Mouse (Mus musculus) thymus, adult 18-20 months (tissue): ENCODE measurements around the gene Hmox1.
A peak's percentile ranks its signal among the peaks of the same experiment; 100 is the strongest.

Experiments used
- DNase-seq, 2 experiments: peaks; one replicate each; pipeline ENCODE4 v3.0.0; 2022; ENCODE audit warnings: mixed read lengths in 2 of 2

Hmox1 gene

DNA sequence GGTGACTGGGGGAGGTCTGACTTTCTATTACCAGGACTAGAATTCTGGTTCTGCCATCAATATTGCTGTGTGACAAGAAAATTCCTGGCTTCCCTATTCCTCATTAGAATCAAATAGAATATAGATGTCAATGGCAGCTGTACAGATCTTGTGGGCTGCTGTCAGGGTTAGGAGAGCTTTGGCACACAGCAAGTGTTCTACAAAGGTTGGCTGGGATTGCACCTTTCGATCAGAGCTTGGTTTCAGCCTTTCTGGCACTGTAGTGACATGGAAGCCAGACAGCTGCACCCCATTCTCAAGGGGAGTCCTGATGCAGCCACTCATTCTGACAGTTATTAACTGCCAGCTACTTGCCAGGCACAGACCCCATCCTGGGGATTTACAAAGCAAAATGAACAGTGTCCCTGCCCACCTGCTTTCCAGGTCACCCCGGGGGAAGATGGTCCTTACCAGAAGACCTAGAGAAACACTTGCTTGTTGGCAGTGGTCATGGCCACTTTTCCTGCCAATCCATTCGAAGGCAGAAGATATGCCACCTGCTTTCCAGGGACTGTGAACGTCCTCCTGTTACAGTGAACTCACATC is 2.5 kb upstream of the Hmox1 start:
- DNase-seq: no peak

DNA sequence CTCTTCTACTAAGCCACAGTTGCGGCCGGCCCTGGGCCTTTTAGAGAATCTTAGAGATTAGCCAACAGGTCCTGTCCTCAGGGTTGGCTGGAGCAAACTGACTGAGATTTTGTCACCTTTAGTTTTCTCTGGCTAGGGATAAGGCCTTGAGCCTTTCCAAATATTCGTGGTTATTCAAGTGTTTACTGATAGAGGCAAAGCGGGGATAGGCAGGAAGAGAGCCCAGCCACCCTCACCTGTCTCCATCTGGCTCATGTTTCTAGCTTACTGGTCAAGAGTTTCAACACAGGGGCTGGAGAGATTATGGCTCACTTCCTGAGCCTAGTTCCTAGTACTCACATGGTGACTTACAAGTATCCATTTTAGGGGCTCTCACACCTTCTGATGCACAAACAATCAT is 9.5 kb downstream of the Hmox1 start:
- no peak for DNase-seq

DNA sequence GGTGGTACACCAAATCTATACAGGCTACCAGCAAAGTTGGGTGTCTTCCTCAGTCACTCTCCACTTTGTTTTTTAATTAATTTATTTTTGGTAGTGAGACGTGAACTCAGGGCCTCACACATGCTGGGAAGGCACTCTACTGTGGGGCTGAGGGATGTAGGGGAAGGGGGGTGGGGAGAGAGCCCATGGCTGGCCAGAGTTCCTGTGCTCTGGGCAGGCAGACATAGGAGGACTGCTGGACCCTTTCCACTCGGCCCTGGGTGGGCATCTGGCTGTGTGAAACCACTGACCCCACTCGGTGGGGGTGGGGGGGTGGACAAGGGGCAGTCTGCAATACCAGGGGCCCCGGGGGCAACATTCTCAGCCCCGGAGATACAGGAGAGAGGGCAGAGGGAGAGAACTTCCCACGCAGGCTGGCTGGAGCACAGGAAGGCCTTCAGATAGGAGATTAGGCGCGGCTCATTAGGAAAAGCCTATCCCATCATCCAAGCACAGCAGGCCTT is 10.0 kb downstream of the Hmox1 start:
- no peak for DNase-seq

DNA sequence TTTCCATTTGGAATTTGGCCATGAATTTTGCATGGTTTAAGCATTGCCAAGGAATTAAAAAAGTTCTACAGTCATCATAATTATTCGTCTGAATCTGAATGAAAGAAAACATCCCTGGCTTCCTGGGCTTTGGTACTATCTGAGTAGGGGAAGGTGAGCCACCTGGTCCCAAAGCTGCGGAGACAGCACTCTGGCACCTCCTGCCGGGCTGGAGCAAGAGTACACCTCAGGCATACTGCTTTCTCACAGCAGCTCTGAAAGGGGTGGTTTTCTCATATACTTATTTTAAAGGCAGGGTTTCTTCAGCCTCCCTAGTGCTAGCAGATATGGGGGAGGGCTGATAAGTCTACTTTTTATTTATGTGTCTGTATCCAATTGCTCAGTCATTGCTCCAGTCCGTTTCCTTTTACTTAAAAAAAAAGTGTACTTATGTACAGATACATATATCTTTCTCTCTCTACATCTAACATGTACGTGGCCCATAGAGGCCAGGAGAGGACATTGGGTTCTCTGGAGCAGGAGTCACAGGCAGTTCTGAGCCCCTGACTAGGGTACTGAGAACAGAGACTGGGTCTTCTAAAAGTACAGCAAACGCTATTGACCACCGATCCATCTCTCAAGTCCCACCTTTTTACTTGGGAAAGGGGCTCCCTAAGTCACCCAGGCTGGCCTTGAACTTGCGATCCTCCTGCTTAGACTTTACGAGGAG is 15.3 kb downstream of the Hmox1 start:
- peak; percentile 62 to 69 for DNase-seq

DNA sequence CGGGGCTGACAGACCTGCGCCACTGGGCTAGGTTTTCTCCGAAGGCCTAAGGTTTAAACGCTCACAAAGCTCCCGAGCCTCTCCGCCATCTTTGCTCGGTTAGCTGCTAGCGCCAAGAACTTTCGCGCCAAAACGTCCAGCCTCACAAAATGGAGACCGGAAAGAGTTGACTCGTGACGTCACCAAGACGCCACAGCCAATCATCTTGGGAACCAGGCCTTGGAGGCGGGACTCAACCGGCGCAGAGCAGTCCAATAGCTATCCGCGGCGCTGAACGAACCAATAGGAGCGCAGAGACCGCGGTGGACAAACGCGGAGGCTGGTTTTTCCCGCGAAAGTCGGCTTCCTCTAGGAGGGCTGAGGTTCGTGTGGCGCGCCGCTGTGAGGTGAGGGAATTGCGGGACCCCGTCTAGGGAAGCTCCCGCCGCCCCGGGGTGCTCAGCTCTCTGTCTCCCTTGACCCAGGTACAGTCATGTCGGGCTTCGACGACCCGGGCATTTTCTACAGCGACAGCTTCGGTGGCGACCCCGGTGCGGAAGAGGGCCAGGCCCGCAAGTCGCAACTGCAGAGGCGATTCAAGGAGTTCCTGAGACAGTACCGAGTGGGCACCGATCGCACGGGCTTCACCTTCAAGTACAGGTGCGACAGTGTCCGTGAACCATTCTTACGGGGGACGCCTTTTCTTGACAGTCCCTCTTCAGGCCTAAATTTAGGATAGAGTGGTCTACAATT is 16.0 kb downstream of the Hmox1 start, which contains the start of gene Mcm5:
Gene Mcm5 (plus strand): TSS at position 334 of the 732 bp plus-strand sequence.
- peak; percentile 97 to 98 for DNase-seq

DNA sequence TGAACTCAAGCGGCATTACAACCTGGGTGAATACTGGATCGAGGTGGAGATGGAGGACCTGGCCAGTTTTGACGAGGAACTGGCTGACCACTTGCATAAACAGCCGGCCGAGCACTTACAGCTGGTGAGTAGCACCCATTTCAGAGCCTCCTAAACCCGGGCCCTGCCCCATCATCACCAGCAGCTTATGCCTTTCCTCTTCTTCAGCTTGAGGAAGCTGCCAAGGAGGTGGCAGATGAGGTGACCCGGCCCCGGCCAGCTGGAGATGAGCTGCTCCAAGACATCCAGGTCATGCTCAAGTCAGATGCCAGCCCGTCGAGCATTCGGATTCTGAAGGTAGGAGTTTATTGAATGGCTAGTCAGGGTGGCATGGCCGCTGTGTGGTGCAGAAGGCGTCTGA is 16.7 kb downstream of the Hmox1 start:
- DNase-seq: peak in 1 of 2 experiments; percentile 14

DNA sequence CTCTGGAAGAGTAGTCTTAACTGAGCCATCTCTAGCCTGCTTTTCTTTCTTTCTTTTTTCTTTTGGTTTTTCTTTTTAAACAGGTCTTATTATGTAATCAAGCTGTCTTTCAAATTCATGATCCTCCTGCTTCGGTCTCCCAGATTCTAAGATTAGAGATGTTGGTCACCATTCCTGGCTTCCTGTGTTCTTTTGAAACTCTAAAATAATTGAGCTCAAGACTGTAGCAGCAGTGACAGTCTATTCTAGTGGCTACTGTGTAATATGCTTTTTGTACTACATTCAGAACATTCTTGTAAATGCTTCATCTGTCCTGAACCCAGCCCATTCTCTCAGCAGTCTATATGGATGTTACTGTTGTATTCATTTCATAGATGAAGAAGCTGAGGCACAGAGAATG is 25.1 kb downstream of the Hmox1 start:
- DNase-seq: no peak

DNA sequence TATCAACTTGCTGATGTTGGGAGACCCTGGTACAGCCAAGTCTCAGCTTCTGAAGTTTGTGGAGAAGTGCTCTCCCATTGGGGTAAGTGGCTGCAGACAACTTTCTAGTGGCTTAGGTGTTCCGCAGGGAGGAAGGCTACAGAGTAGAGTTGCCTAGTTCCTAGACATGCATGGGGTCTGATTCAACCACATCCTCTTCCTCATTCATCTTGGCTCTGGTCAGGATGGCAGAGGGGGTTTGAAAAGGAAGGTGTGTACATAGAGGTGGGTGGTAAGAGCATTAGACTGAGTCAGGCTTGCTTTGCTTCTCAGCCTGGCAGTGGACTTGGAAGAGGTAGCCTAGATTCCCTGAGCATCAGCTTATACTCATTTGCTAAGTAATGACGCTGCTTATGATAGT is 25.9 kb downstream of the Hmox1 start:
- DNase-seq: no peak

DNA sequence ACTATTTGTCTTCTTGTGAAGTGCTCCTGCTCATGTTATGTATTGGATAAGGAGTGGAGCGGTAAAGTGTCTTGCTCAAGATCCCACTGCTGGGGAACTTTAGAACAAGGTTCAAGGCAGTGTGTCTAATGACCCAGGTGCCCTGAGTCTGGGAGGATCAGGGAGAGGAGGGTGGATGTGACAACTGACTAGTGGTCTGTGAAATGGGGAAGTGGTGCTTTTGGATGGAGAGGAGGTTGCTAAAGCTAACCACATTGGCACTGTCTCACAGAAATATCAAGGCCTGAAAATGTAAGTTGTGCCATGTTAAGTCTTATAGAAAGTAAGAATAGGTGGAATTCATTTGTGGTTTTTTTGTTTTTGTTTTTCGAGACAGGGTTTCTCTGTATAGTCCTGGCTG is 26.3 kb downstream of the Hmox1 start:
- DNase-seq: no peak

DNA sequence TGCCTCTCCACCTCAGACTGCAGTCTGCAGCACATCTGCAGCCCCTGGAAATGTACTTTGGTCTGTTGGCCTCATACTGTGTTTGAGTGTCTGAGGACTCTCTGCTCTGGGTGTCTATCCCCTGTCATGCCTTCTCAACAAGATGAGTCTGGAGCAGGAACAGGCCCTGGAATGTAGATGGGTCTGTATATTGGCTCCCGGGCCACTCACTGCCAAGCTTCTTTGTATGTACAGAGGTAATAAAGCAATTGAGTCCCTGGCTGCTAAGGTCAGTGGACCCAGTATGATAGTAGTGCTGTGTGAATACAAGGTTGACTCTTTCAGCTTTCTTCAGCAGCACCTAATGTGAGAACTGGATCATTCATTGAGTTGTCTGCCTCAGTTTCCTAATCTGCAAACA is 34.0 kb downstream of the Hmox1 start:
- no peak for DNase-seq

DNA sequence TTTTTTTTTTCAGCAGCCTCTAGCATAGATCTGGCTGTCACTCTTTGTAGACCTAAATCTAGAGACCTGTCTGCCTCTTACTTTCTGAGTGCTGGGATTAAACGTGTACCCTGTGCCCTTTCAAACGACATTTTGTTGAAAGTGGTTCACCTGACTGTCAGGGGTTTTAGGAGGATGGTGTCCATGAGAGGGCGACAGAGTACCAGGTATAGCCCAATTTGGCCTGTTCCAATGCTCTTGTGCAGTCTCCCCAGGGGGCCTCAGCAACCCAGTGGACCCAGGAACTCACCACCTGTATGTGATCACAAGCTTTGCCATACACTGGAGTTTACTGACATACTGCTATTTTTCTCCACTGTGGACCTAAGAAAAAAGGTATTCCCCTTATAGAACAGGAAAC is 39.1 kb downstream of the Hmox1 start:
- DNase-seq: no peak

DNA sequence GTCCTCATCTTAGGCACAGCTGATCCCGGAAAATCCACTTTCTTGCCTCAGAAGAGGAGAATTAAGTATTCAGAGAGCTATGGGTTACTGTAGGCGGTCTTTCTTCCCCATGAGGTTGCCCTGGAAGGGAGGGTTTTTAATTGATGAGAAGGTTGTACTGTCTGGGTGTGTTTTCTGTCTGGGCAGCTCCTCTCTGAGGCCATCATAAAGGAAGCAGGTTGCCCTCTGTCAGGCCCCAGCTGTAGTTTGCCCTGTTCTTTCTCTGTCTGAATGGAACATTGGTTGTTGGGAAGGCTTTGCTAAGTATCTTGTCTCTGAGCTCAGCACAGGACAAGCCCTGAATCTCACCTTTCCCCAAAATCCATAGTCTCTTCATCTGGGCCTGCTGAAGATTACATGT is 40.0 kb downstream of the Hmox1 start:
- no peak for DNase-seq

DNA sequence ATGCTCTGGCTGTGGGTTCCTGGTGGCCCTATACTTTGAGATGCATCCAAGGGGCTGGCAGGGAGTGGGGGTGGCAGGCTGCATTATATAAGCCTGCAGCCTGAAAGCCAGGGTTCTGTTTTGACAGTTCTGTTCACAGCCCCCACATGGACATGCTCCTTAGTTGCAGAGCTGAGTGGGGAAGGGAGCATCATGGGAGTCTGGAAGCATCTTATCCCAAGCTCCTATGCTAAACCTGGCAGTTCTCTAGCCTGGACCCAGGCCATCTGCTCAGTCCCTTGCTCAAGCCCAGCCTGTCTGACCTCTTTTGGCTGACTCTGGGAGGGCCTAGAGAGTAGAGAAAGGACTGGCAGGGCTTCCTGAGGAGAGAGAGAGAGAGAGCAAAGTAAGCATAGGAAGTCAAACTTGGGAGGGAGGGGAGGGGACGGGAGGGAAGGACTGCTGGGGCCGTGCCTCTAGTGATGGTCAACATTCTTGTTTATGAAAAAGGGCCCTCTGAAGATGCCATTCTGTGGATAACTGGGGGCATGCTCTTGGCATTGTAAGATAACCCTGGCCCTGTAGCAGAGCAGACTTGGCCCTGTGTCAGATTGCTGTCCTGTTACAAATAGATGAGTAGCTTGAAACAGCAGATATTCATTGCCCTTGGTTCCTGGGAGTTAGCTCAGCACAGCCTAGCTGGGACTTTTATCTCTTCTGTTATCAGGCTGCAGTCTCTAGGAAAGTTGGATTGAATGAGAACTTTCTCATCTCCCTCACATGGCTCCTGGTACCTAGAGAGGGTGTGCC is 41.4 kb downstream of the Hmox1 start:
- DNase-seq: no peak

DNA sequence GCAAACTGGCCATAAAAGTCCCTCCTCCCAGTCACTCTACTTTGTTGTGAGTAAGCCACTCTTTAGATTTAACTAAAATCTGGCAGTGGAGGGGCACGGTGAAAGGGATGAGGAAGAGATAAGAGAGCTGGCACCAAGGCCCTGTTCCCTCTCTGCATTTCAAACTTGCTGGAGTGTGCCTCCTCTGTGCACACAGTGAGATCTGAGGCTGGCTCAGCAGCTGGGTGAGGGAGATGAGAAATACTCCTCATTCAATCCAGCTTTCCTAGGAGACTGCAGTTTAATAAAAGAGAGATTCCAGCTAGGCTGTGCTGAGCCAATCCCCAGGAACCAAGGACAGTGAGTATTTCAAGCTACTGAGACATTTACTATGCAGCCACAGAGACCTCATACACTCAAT is 42.3 kb downstream of the Hmox1 start:
- DNase-seq: no peak

DNA sequence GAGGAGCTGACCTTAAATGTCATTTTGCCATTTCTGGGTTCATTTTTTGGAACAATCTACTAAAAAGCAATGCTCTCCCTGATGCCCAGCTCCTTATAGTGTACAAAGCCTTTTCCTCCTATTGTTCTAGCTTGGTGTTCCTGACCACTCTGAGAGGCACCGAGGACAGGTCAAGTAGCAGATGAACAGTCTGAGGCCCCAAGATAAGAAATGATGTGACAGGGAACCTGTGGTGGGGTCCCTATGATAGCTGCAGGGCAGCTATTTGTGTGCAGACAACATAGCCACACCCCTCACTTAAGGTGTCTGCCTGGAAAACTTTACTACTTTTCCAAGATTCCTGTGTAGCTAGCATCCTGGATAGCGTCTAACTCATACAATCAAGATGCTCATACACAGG is 42.8 kb downstream of the Hmox1 start:
- DNase-seq: no peak

DNA sequence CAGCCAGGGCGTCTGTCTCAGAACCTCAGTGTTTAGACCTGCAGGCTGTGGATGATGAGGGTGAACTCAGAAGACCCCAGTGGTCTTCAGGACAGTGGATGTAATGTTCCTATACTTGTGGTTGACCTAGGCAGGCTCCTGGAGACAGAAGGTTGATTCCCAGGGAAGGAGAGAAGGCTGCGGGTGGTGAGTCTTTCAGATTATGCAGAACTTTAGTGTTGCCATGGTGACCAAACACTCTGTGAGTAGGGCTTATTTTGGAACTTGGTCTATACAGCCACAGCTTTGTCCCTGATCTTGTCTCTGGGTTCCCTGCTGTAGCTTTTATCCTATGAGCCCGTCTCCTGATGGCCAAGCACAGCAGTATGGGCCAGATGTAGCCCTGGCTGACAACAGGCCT is 44.1 kb downstream of the Hmox1 start:
- no peak for DNase-seq
